Comparison of ENCODE assay signal across 12 mouse cellular contexts in genomic region chr17:62875727-62876126, GRCm38 (mm10). TPM values are rescaled to one million over a fixed set of nuclear protein-coding genes. Genes with fewer than 3 reads are reported as not detected.
DNase-seq lines count a peak whose midpoint lies in the region; ATAC-seq lines count a peak whose summit lies in the region.
"Had no signal": no experiment of that assay in that cellular context is flagged by ENCODE, and none has a peak within 500 bp of the region (broad histone marks: within the 10 kb centered on the region; RNA-seq: fewer than 3 reads in every experiment).

No protein-coding gene starts in this region.

- H3K4me1 ChIP-seq in liver, embryonic 11.5 days (replicated peaks; ENCODE audit: control insufficient read depth, insufficient read depth, low read length): no peaks in the 10 kb centered on the region
- H3K4me1 ChIP-seq in liver, embryonic 12.5 days: 0 out of 2 replicates have a peak, but pooled peaks cover 6% of the 10 kb centered on the region

- H3K9ac ChIP-seq in liver, embryonic 11.5 days (ENCODE audit: low read depth, low read length): no peak overlapping the region
- no peak overlapping the region for H3K9ac ChIP-seq in liver, embryonic 12.5 days
- H3K9ac ChIP-seq: heart, embryonic 12.5 days had no signal

- intact Hi-C loops in left cerebral cortex, postnatal 25 days (cut with DNase I): no loop called here

- no peak overlapping the region for H3K4me2 ChIP-seq in liver, embryonic 11.5 days
- H3K4me2 ChIP-seq in liver, embryonic 12.5 days: no peak overlapping the region
- H3K4me2 ChIP-seq: heart, embryonic 12.5 days had no signal

- no peak for DNase-seq in liver, embryonic 11.5 days (ENCODE audit: low spot score)
- peak; percentile 55 for DNase-seq in retina, embryonic 14.5 days (ENCODE audit: low spot score)
- no peak for DNase-seq in ovary, postnatal 36 days (ENCODE audit: low spot score)
- DNase-seq in left cerebral cortex, postnatal 25 days (ENCODE audit: low spot score in 2 of 2): no peak
- DNase-seq: kidney, postnatal 4 days; lung, adult 18-20 months; thymus, postnatal 25 days had no signal

- 0 out of 2 replicates have a peak, but pooled peaks have one; percentile 43 for ATAC-seq in liver, embryonic 11.5 days (replicated peaks; ENCODE audit: low FRiP score)
- ATAC-seq in liver, embryonic 12.5 days: no peak
- ATAC-seq in common myeloid progenitor, adult 5-6 weeks (replicated peaks; ENCODE audit: low read depth, poor library complexity, severe bottlenecking): peak; percentile 72
- peak; percentile 78 for ATAC-seq in megakaryocyte progenitor cell, adult 5-6 weeks (replicated peaks; ENCODE audit: poor library complexity)
- ATAC-seq: inflammation-experienced regulatory T-cells, adult 6 months had no signal

- H3K27me3 ChIP-seq in liver, embryonic 11.5 days (replicated peaks; ENCODE audit: control insufficient read depth, insufficient read depth, low read length): peaks cover 27% of the 10 kb centered on the region
- peaks cover 27% of the 10 kb centered on the region for H3K27me3 ChIP-seq in liver, embryonic 12.5 days (replicated peaks)
- H3K27me3 ChIP-seq: heart, embryonic 12.5 days had no signal

- WGBS in liver, embryonic 11.5 days: 5% methylated on average over 3 of the region's 3 CpGs
- WGBS in liver, embryonic 12.5 days (ENCODE audit: insufficient replicate concordance): 4% methylated on average over 3 of the region's 3 CpGs

- no peak overlapping the region for H3K27ac ChIP-seq in liver, embryonic 11.5 days (ENCODE audit: low read depth, low read length)
- H3K27ac ChIP-seq in liver, embryonic 12.5 days: no peak overlapping the region

- no peaks in the 10 kb centered on the region for H3K36me3 ChIP-seq in liver, embryonic 11.5 days (ENCODE audit: control insufficient read depth, insufficient read depth, low read length)
- H3K36me3 ChIP-seq in liver, embryonic 12.5 days: no peaks in the 10 kb centered on the region
- H3K36me3 ChIP-seq: heart, embryonic 12.5 days had no signal

- no peaks in the 10 kb centered on the region for H3K9me3 ChIP-seq in liver, embryonic 11.5 days (ENCODE audit: control insufficient read depth, low read length)
- H3K9me3 ChIP-seq in liver, embryonic 12.5 days (replicated peaks): no peaks in the 10 kb centered on the region
- H3K9me3 ChIP-seq: heart, embryonic 12.5 days had no signal

- H3K4me3 ChIP-seq in liver, embryonic 11.5 days (ENCODE audit: low read depth, low read length): no peak overlapping the region
- no peak overlapping the region for H3K4me3 ChIP-seq in liver, embryonic 12.5 days
- H3K4me3 ChIP-seq: heart, embryonic 12.5 days had no signal

RNA-seq across cellular contexts. Expression of gene Efna5, which starts 5.4 kb away (rescaled TPM):
- 11.8 and 12.7 TPM in 2 replicates for polyA plus RNA-seq in liver, embryonic 11.5 days (2014; fragmentation: Nextera tagmentation; extraction: Ambion mirVana)
- polyA plus RNA-seq in liver, embryonic 12.5 days (2016; fragmentation: Nextera tagmentation; extraction: Ambion mirVana): 4.4 and 5.1 TPM in 2 replicates
- total RNA-seq in common myeloid progenitor, adult 5-6 weeks (2017): not detected in 2 replicates
- not detected in 2 replicates for total RNA-seq in megakaryocyte progenitor cell, adult 5-6 weeks (2015)
- not detected in 2 replicates for total RNA-seq in megakaryocyte progenitor cell, adult 5-6 weeks (2017)
- 10 to 100 TPM; 32.8 to 41.5 TPM for total RNA-seq in left cerebral cortex, postnatal 25 days (2021)

Comparison
In these comparisons a context has a peak if more than half of its experiments do, and no peak if none do; other contexts are left out.
1. RNA of gene Efna5, which starts 5.4 kb away (total RNA-seq): 32.8 to 41.5 TPM in left cerebral cortex, postnatal 25 days; not detected in common myeloid progenitor, adult 5-6 weeks and not detected in megakaryocyte progenitor cell, adult 5-6 weeks; every median in the first group is over 10 times any median in the second.